Mouse (Mus musculus): ENCODE measurements around the gene Surf1.
"Not testable (repeated sequence)": the region's sequence is repeated elsewhere in the genome, so short reads cannot be mapped to it uniquely, and the experiment has no call there.

Surf1 gene

GRCm38 (mm10) chr2:26900731-26901130 is 15.6 kb downstream of the Surf1 start:
- DNase-seq (ENCODE audit: low spot score), result no peak

- DNase-seq (ENCODE audit: low spot score), result no peak
Measured at GRCm38 (mm10) chr2:26895898-26896297, 20.4 kb downstream of the Surf1 start.

- DNase-seq (ENCODE audit: low spot score), result not testable (repeated sequence)
Measured at GRCm38 (mm10) chr2:26886170-26886569, 30.2 kb downstream of the Surf1 start.

- DNase-seq (ENCODE audit: low spot score), result not testable (repeated sequence)
Measured at GRCm38 (mm10) chr2:26885541-26885940, 30.8 kb downstream of the Surf1 start.

- DNase-seq (ENCODE audit: low spot score), result no peak
Measured at GRCm38 (mm10) chr2:26878571-26878970, 37.8 kb downstream of the Surf1 start.

- no peak for DNase-seq (ENCODE audit: low spot score)
Measured at GRCm38 (mm10) chr2:26870666-26871065, 45.7 kb downstream of the Surf1 start.

- no peak for DNase-seq (ENCODE audit: low spot score)
Measured at GRCm38 (mm10) chr2:26864879-26865278, 51.5 kb downstream of the Surf1 start, which contains the start of gene Abo. Gene Abo (minus strand): TSS chr2:26864979.

All from layer of hippocampus, adult 11-12 months (tissue).